Mouse (Mus musculus): ENCODE data around the gene Ptprd.

- TF ChIP-seq POLR2A (IDR thresholded peaks at IDR 0.05; ENCODE audit: borderline replicate concordance, control insufficient read depth, low read depth, low read length) (no peak), CTCF (IDR thresholded peaks at IDR 0.05; ENCODE audit: control insufficient read depth, insufficient read depth, low read length) (no peak)
These were observed 692.6 kb downstream of the Ptprd start for GRCm38 (mm10) chr4:77519166-77519565.
